Mouse (Mus musculus) kidney, embryonic 15.5 days (tissue): Measurements from ENCODE around the gene H2al1k. TPM values are rescaled to one million over a fixed set of nuclear protein-coding genes. Genes with fewer than 3 reads are reported as not detected.
"Not testable (repeated sequence)": the region's sequence is repeated elsewhere in the genome, so short reads cannot be mapped to it uniquely, and the experiment has no call there.

Experiments
- ATAC-seq: fragments of 200-750 bp; cut with Nextera tagmentation; replicated peaks from 2 replicates; pipeline ENCODE4 v1.8.0; 2017; ENCODE audit warnings: moderate TSS enrichment; ENCODE audit not compliant: low FRiP score
- H3K27ac ChIP-seq: fragments of 300-500 bp; sonication (generic); 2 replicates; pipeline ENCODE4 v1.5.1; 2015; ENCODE audit warnings: mild to moderate bottlenecking, inconsistent platforms
- H3K27me3 ChIP-seq: fragments of 300-500 bp; sonication (generic); 2 replicates; pipeline ENCODE4 v1.6.1; 2015; ENCODE audit warnings: inconsistent platforms
- H3K36me3 ChIP-seq: fragments of 300-500 bp; sonication (generic); 2 replicates; pipeline ENCODE4 v1.6.1; 2015; ENCODE audit warnings: inconsistent platforms
- H3K4me1 ChIP-seq: fragments of 300-500 bp; sonication (generic); 2 replicates; pipeline ENCODE4 v1.6.1; 2015; ENCODE audit warnings: inconsistent platforms
- H3K4me2 ChIP-seq: fragments of 300-500 bp; sonication (generic); 2 replicates; pipeline ENCODE4 v1.6.1; 2015; ENCODE audit warnings: moderate library complexity, mild to moderate bottlenecking, inconsistent platforms
- H3K4me3 ChIP-seq: fragments of 300-500 bp; sonication (generic); replicated peaks from 2 replicates; pipeline ENCODE4 v1.5.1; 2015; ENCODE audit warnings: mild to moderate bottlenecking, inconsistent platforms
- H3K9ac ChIP-seq: fragments of 300-500 bp; sonication (generic); 2 replicates; pipeline ENCODE4 v1.6.1; 2015; ENCODE audit warnings: mild to moderate bottlenecking, inconsistent platforms
- H3K9me3 ChIP-seq: fragments of 300-500 bp; sonication (generic); replicated peaks from 2 replicates; pipeline ENCODE4 v1.6.1; 2016; ENCODE audit warnings: inconsistent platforms
- WGBS: fragments of 180-500 bp; shearing (Covaris S2); methylation state at CpG from one replicate; pipeline ENCODE4 v1.1.7; 2015; ENCODE audit warnings: mixed read lengths; 5-methylcytosine and 5-hydroxymethylcytosine counted together
- polyA plus RNA-seq: library from polyadenylated mRNA; unstranded; fragments of >200 nt; fragmentation: Nextera tagmentation; extraction: Ambion mirVana; gene quantifications from 2 replicates; pipeline ENCODE4 v1.2.1, GENCODE M21; 2015

H2al1k gene
- polyA plus RNA-seq, result 0.34 TPM in 1 of 2 replicates, not detected in the other

- H3K4me1 ChIP-seq, H3K27ac ChIP-seq, H3K36me3 ChIP-seq, H3K4me3 ChIP-seq, H3K4me2 ChIP-seq, H3K9me3 ChIP-seq, H3K27me3 ChIP-seq, ATAC-seq, H3K9ac ChIP-seq: not testable (repeated sequence)
- no CpG with 5 or more reads among the region's 2 CpGs for WGBS
Measured at GRCm38 (mm10) chrX:9350327-9350726, at the start of gene H2al1k. H2al1k (plus strand) TSS chrX:9350627.

- Histone ChIP-seq H3K27me3 (no peaks in the 10 kb centered on the region), H3K9ac (no peak overlapping the region), H3K9me3 (no peaks in the 10 kb centered on the region), H3K4me3 (no peak overlapping the region), H3K27ac (no peak overlapping the region), H3K4me2 (no peak overlapping the region), H3K4me1 (no peaks in the 10 kb centered on the region), H3K36me3 (no peaks in the 10 kb centered on the region)
- no peak for ATAC-seq
- 78% methylated on average over 5 of the region's 5 CpGs for WGBS
Measured at GRCm38 (mm10) chrX:9302791-9303190, 47.6 kb upstream of the H2al1k start.

GRCm38 (mm10) chrX:9303455-9303854, 47.0 kb upstream of the H2al1k start:
- 78% methylated on average over 1 of the region's 1 CpGs for WGBS
- no peak overlapping the region for H3K4me3 ChIP-seq
- no peak for ATAC-seq
- no peaks in the 10 kb centered on the region for H3K27me3 ChIP-seq
- no peaks in the 10 kb centered on the region for H3K4me1 ChIP-seq
- no peaks in the 10 kb centered on the region for H3K9me3 ChIP-seq
- H3K36me3 ChIP-seq, result no peaks in the 10 kb centered on the region
- no peak overlapping the region for H3K27ac ChIP-seq
- no peak overlapping the region for H3K9ac ChIP-seq
- H3K4me2 ChIP-seq, result no peak overlapping the region

GRCm38 (mm10) chrX:9316457-9316856, 34.0 kb upstream of the H2al1k start:
- not testable (repeated sequence) for H3K4me2 ChIP-seq, H3K27me3 ChIP-seq, H3K9me3 ChIP-seq, H3K4me3 ChIP-seq, H3K36me3 ChIP-seq, H3K27ac ChIP-seq, ATAC-seq, H3K4me1 ChIP-seq, H3K9ac ChIP-seq

- not testable (repeated sequence) for ATAC-seq, H3K36me3 ChIP-seq, H3K9ac ChIP-seq, H3K27me3 ChIP-seq, H3K4me3 ChIP-seq, H3K9me3 ChIP-seq, H3K27ac ChIP-seq, H3K4me1 ChIP-seq, H3K4me2 ChIP-seq
- WGBS, result 94% methylated on average over 26 of the region's 26 CpGs
Measured at GRCm38 (mm10) chrX:9327954-9328353, 22.5 kb upstream of the H2al1k start.

GRCm38 (mm10) chrX:9332366-9332962, 18.0 kb upstream of the H2al1k start:
- not testable (repeated sequence) for ATAC-seq, H3K36me3 ChIP-seq, H3K4me2 ChIP-seq, H3K27ac ChIP-seq, H3K4me3 ChIP-seq, H3K9me3 ChIP-seq, H3K27me3 ChIP-seq, H3K9ac ChIP-seq, H3K4me1 ChIP-seq
- WGBS, result 81% methylated on average over 12 of the region's 12 CpGs

- H3K27me3 ChIP-seq, H3K27ac ChIP-seq, H3K9me3 ChIP-seq, H3K36me3 ChIP-seq, ATAC-seq, H3K4me2 ChIP-seq, H3K4me1 ChIP-seq, H3K9ac ChIP-seq, H3K4me3 ChIP-seq: not testable (repeated sequence)
- 44% methylated on average over 2 of the region's 2 CpGs for WGBS
Measured at GRCm38 (mm10) chrX:9333035-9333434, 17.4 kb upstream of the H2al1k start.

- H3K4me2 ChIP-seq, ATAC-seq, H3K27ac ChIP-seq, H3K4me1 ChIP-seq, H3K9me3 ChIP-seq, H3K4me3 ChIP-seq, H3K36me3 ChIP-seq, H3K27me3 ChIP-seq, H3K9ac ChIP-seq: not testable (repeated sequence)
- 65% methylated on average over 1 of the region's 1 CpGs for WGBS
Measured at GRCm38 (mm10) chrX:9334996-9335395, 15.4 kb upstream of the H2al1k start.

GRCm38 (mm10) chrX:9374012-9374411, 23.6 kb downstream of the H2al1k start:
- H3K4me2 ChIP-seq, ATAC-seq, H3K36me3 ChIP-seq, H3K9me3 ChIP-seq, H3K4me3 ChIP-seq, H3K4me1 ChIP-seq, H3K27me3 ChIP-seq, H3K27ac ChIP-seq, H3K9ac ChIP-seq: not testable (repeated sequence)
- 40% methylated on average over 2 of the region's 2 CpGs for WGBS

GRCm38 (mm10) chrX:9375927-9376326, 25.5 kb downstream of the H2al1k start:
- not testable (repeated sequence) for H3K36me3 ChIP-seq, H3K9me3 ChIP-seq, H3K4me3 ChIP-seq, ATAC-seq, H3K9ac ChIP-seq, H3K4me1 ChIP-seq, H3K4me2 ChIP-seq, H3K27me3 ChIP-seq, H3K27ac ChIP-seq

Other genes with a start within 250 kb of the H2al1k start
- gene 4930402K13Rik, start 246.1 kb upstream of the H2al1k start, polyA plus RNA-seq, result not detected in 2 replicates
- 0.99 and 1.3 TPM in 2 replicates for gene Lancl3, start 150.7 kb upstream of the H2al1k start, polyA plus RNA-seq
- 0.27 TPM in 1 of 2 replicates, not detected in the other for gene Gm14862, start 93.7 kb upstream of the H2al1k start, polyA plus RNA-seq
- 1.4 and 2.2 TPM in 2 replicates for gene Xk, start 77.9 kb upstream of the H2al1k start, polyA plus RNA-seq
- not detected in 2 replicates for gene H2al1m, start 66.9 kb upstream of the H2al1k start, polyA plus RNA-seq
- gene Cybb, start 137.1 kb downstream of the H2al1k start, polyA plus RNA-seq, result 2.3 and 2.6 TPM in 2 replicates
- not detected in 2 replicates for gene H2al1o, start 221.8 kb downstream of the H2al1k start, polyA plus RNA-seq